Mouse (Mus musculus): ENCODE data around the gene Cabp7. TPM values are rescaled to one million over a fixed set of nuclear protein-coding genes. Genes with fewer than 3 reads are reported as not detected.

Gene Cabp7
- total and polyA plus RNA-seq, 3 experiments = 0.51 TPM; not detected in 2

DNA sequence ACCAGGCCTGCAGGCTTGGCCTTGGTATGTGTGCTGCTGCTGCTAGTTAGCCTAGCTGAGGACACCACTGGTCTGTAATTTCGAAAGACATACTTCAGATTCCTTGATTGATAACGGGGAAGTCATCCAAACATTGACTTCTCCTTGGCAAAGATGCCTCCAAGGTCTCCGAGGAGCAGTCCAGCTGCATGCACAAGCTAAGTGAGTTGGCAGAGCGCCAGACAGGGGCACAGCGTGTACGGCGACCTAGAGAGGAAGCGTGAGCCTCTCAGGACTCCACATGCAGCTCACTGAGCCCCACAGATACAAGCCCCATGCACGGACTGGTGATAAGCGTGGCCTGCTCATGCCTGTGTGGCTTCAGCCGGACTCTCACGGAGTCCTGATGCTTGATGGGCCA lies 17.0 kb downstream of the Cabp7 start (continued):
- TF ChIP-seq IRF4 (IDR thresholded peaks at IDR 0.05; ENCODE audit: low read depth, low read length) (no peak), JUN (IDR thresholded peaks at IDR 0.05; ENCODE audit: insufficient read depth, low read depth, low read length) (no peak)

DNA sequence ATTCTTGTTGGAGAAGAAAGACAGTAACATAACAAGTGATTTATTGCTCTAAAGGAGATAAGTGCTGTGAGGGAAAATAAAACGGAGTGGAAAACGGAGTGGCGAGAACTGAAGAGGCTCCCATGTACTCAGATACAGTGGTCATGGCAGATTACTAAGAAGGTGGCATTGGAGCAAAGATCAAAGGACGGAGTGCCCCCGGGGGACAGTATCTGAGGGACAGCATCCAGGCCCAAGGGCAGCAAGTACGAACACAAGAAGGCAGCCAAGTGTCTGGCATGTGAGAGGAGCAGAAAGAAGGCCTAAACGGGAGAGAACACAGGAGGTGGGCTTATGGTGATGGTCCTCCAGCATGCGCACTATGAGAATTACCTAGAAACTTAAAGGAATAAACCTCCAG lies 24.9 kb downstream of the Cabp7 start:
- Histone ChIP-seq H3K4me3 (replicated peaks in 1 of 3; ENCODE audit: low read depth in 2 of 3, low read length in 2 of 3, poor library complexity in 1 of 3) (no peak overlapping the region), H3K9ac (ENCODE audit: insufficient read depth, low read depth) (no peak overlapping the region), H3K27ac (ENCODE audit: insufficient read depth, low read depth) (no peak overlapping the region), H3K27me3 (replicated peaks) (no peaks in the 10 kb centered on the region), H3K79me2 (replicated peaks; ENCODE audit: control insufficient read depth, extremely low read depth, insufficient read depth, poor library complexity, severe bottlenecking) (no peaks in the 10 kb centered on the region), H3K36me3 (replicated peaks in 1 of 2; ENCODE audit: control insufficient read depth in 1 of 2, insufficient read depth in 1 of 2, low read length in 1 of 2) (peaks cover 42 to 60% of the 10 kb centered on the region in 2 experiments), H3K9me3 (replicated peaks; ENCODE audit: low read length) (no peaks in the 10 kb centered on the region), H3K4me2 (ENCODE audit: insufficient read depth, low read depth, poor library complexity, severe bottlenecking) (no peak overlapping the region), H3K4me1 (ENCODE audit: control insufficient read depth in 1 of 2, insufficient read depth in 2 of 2) (peaks cover 22 to 41% of the 10 kb centered on the region in 2 experiments)
- TF ChIP-seq E2F4 (IDR thresholded peaks at IDR 0.05; ENCODE audit: insufficient replicate concordance, low read depth, low read length) = no peak
- TF ChIP-seq CTCF (conservative IDR thresholded peaks at IDR 0.05 in 1 of 2, IDR thresholded peaks at IDR 0.05 in 1 of 2; ENCODE audit: low read depth in 2 of 2, low read length in 2 of 2) = no peak
- no peak for TF ChIP-seq JUND (conservative IDR thresholded peaks at IDR 0.05; ENCODE audit: low read depth, low read length)
- no peak for TF ChIP-seq KAT2A (IDR thresholded peaks at IDR 0.05; ENCODE audit: insufficient replicate concordance, low read length)
- no peak for TF ChIP-seq ZMIZ1 (IDR thresholded peaks at IDR 0.05; ENCODE audit: low read depth, low read length)
- TF ChIP-seq CHD1 (IDR thresholded peaks at IDR 0.05; ENCODE audit: low read depth, low read length) = no peak
- no peak for TF ChIP-seq RCOR1 (conservative IDR thresholded peaks at IDR 0.05; ENCODE audit: low read depth, low read length)
- no peak for TF ChIP-seq GABPA (IDR thresholded peaks at IDR 0.05; ENCODE audit: insufficient replicate concordance, low read depth, low read length)
- TF ChIP-seq USF1 (IDR thresholded peaks at IDR 0.05; ENCODE audit: low read depth, low read length) = no peak
- no peak for TF ChIP-seq MAFK (IDR thresholded peaks at IDR 0.05; ENCODE audit: insufficient replicate concordance, low read length)
- no peak for TF ChIP-seq ZC3H11A (IDR thresholded peaks at IDR 0.05; ENCODE audit: low read depth, low read length)
- no peak for TF ChIP-seq MAZ (IDR thresholded peaks at IDR 0.05; ENCODE audit: low read depth, low read length)
- no peak for TF ChIP-seq NELFE (IDR thresholded peaks at IDR 0.05; ENCODE audit: low read depth, low read length)
- no peak for TF ChIP-seq ELF1 (IDR thresholded peaks at IDR 0.05; ENCODE audit: low read depth, low read length)
- no peak for DNase-seq (ENCODE audit: extremely low read depth)
- dilution Hi-C loops (cut with MboI; ENCODE audit: extremely low pct_ligation_motif_present, extremely low pct_unique_long_range_greater_than_20kb, low sequenced_read_pairs) (no loop called here), in situ Hi-C loops (cut with MboI; ENCODE audit: low pct_ligation_motif_present, low pct_unique_long_range_greater_than_20kb, low sequenced_read_pairs) (no loop called here)

DNA sequence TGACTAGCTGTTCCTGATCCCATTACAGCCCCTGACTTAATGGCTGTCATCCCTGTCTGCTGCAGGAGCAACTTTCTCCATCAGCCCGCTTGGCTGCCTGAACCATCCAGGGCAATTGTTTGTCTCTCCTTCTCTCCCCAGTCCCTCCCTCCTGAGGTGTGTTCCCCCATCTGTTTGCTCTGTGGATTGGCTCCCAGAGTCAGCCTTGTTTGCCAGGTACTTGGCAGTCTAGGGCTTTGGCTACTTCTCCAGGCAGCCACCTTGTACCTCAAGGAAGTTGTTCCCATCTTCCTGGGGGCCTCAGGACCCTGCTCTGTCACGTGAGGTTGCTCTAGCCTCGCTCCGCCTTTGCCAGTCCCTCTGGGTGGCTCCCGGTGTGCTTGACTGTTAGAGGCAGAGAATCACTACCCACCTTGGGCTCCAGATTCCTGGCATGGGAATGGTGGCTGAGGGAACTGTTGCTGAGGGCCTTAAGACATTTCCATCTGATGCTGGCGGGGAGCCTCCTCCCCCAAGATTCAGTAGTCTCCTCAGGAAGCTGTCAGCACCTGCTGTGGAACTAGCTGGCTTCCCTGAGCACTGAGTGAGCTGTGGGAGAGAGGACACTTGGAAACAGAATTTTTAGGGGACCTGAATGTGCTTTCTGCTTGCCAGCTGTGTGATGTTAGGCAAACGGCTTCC lies 25.5 kb downstream of the Cabp7 start:
- Histone ChIP-seq H3K27me3 (replicated peaks) (no peaks in the 10 kb centered on the region), H3K9me3 (replicated peaks; ENCODE audit: low read length) (no peaks in the 10 kb centered on the region), H3K36me3 (replicated peaks in 1 of 2; ENCODE audit: control insufficient read depth in 1 of 2, insufficient read depth in 1 of 2, low read length in 1 of 2) (peaks cover 38 to 59% of the 10 kb centered on the region in 2 experiments), H3K79me2 (replicated peaks; ENCODE audit: control insufficient read depth, extremely low read depth, insufficient read depth, poor library complexity, severe bottlenecking) (no peaks in the 10 kb centered on the region), H3K4me1 (ENCODE audit: control insufficient read depth in 1 of 2, insufficient read depth in 2 of 2) (peaks cover 28 to 48% of the 10 kb centered on the region in 2 experiments), H3K4me2 (ENCODE audit: insufficient read depth, low read depth, poor library complexity, severe bottlenecking) (no peak overlapping the region), H3K9ac (ENCODE audit: insufficient read depth, low read depth) (no peak overlapping the region), H3K4me3 (replicated peaks in 1 of 3; ENCODE audit: low read depth in 2 of 3, low read length in 2 of 3, poor library complexity in 1 of 3) (no peak overlapping the region), H3K27ac (ENCODE audit: insufficient read depth, low read depth) (no peak overlapping the region)
- in situ Hi-C loops (cut with MboI; ENCODE audit: low pct_ligation_motif_present, low pct_unique_long_range_greater_than_20kb, low sequenced_read_pairs) = no loop called here
- dilution Hi-C loops (cut with MboI; ENCODE audit: extremely low pct_ligation_motif_present, extremely low pct_unique_long_range_greater_than_20kb, low sequenced_read_pairs) = no loop called here
- DNase-seq (ENCODE audit: extremely low read depth) = no peak
- TF ChIP-seq NRF1 (IDR thresholded peaks at IDR 0.05; ENCODE audit: low read depth, low read length) (no peak), JUND (conservative IDR thresholded peaks at IDR 0.05; ENCODE audit: low read depth, low read length) (no peak), RAD21 (IDR thresholded peaks at IDR 0.05; ENCODE audit: low read depth, low read length) (no peak), GABPA (IDR thresholded peaks at IDR 0.05; ENCODE audit: insufficient replicate concordance, low read depth, low read length) (no peak), ELF1 (IDR thresholded peaks at IDR 0.05; ENCODE audit: low read depth, low read length) (no peak), ZNF384 (IDR thresholded peaks at IDR 0.05; ENCODE audit: low read depth, low read length) (no peak), KAT2A (IDR thresholded peaks at IDR 0.05; ENCODE audit: insufficient replicate concordance, low read length) (no peak), ZC3H11A (IDR thresholded peaks at IDR 0.05; ENCODE audit: low read depth, low read length) (no peak), PAX5 (IDR thresholded peaks at IDR 0.05; ENCODE audit: low read length) (no peak), MEF2A (IDR thresholded peaks at IDR 0.05; ENCODE audit: borderline replicate concordance, low read depth, low read length) (no peak), MXI1 (IDR thresholded peaks at IDR 0.05; ENCODE audit: low read depth, low read length) (no peak)
